Mouse (Mus musculus) midbrain, embryonic 12.5 days (tissue): ENCODE measurements around the gene Muc4. TPM values are rescaled to one million over a fixed set of nuclear protein-coding genes. Genes with fewer than 3 reads are reported as not detected.
A peak's percentile ranks its signal among the peaks of the same experiment; 100 is the strongest.

ENCODE experiments used
- ATAC-seq: fragments of 200-750 bp; cut with Nextera tagmentation; 2 replicates; pipeline ENCODE4 v1.8.0; 2017; ENCODE audit warnings: low read depth, moderate TSS enrichment, moderate library complexity; ENCODE audit not compliant: low FRiP score
- H3K27ac ChIP-seq: fragments of 300-500 bp; sonication (generic); replicated peaks from 2 replicates; pipeline ENCODE4 v1.5.1; 2016; ENCODE audit warnings: mild to moderate bottlenecking
- H3K27me3 ChIP-seq: fragments of 300-500 bp; sonication (generic); 2 replicates; pipeline ENCODE4 v1.6.1; 2016; ENCODE audit warnings: mild to moderate bottlenecking
- H3K36me3 ChIP-seq: fragments of 300-500 bp; sonication (generic); 2 replicates; pipeline ENCODE4 v1.6.1; 2016
- H3K4me1 ChIP-seq: fragments of 300-500 bp; sonication (generic); 2 replicates; pipeline ENCODE4 v1.6.1; 2016
- H3K4me2 ChIP-seq: fragments of 300-500 bp; sonication (generic); replicated peaks from 2 replicates; pipeline ENCODE4 v1.6.1; 2016; ENCODE audit warnings: mild to moderate bottlenecking, moderate library complexity
- H3K4me3 ChIP-seq: fragments of 300-500 bp; sonication (generic); 2 replicates; pipeline ENCODE4 v1.5.1; 2016; ENCODE audit warnings: mild to moderate bottlenecking
- H3K9ac ChIP-seq: fragments of 300-500 bp; sonication (generic); replicated peaks from 2 replicates; pipeline ENCODE4 v1.6.1; 2016; ENCODE audit warnings: mild to moderate bottlenecking, moderate library complexity
- H3K9me3 ChIP-seq: fragments of 300-500 bp; sonication (generic); 2 replicates; pipeline ENCODE4 v1.6.1; 2016; ENCODE audit warnings: mild to moderate bottlenecking
- WGBS: fragments of 180-500 bp; shearing (Covaris S2); methylation state at CpG from one replicate; pipeline ENCODE4 v1.1.7; 2016; 5-methylcytosine and 5-hydroxymethylcytosine counted together
- polyA plus RNA-seq: library from polyadenylated mRNA; unstranded; fragments of >200 nt; fragmentation: Nextera tagmentation; extraction: Ambion mirVana; gene quantifications from 2 replicates; pipeline ENCODE4 v1.2.1, GENCODE M21; 2016

The Muc4 gene
- polyA plus RNA-seq, 1 experiment from 2014 or later = 0.03 TPM

GRCm38 (mm10) chr16:32707824-32708456 is 27.7 kb upstream of the Muc4 start:
- Histone ChIP-seq H3K9ac (no peak overlapping the region), H3K4me3 (no peak overlapping the region), H3K27me3 (no peaks in the 10 kb centered on the region), H3K9me3 (no peaks in the 10 kb centered on the region), H3K36me3 (no peaks in the 10 kb centered on the region), H3K4me1 (no peaks in the 10 kb centered on the region), H3K27ac (no peak overlapping the region), H3K4me2 (no peak overlapping the region)
- ATAC-seq = no peak
- WGBS = 73% methylated on average over 9 of the region's 9 CpGs

DNA sequence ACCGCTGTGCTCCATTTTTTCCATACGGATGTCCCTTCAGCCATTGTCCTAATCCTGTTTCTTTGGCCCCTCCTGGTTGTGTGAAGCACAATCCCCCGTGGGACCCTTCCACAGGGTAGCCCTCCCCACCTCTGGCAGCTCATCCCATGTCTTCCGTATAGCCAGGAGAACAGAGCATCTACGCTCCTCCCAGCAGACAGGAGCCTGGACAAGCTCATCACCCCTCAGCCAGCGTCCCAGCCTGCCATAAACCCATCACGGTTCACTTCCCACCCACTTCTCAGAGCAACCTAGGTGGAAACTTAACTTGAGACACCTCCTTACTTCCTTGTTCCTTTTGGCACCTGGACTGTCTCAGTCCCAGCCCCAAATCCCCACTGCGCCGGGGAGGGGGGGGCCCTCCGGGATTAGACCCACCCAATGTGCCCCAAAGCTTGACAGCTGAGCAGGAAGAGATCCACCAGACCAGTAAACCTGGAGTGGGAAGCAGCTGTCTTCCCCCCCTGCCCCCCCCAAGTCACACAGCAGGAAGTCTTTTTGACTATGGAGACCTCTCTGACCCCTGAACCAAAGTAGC is 27.1 kb upstream of the Muc4 start:
- no peak overlapping the region for H3K4me3 ChIP-seq
- no peak overlapping the region for H3K4me2 ChIP-seq
- WGBS = 80% methylated on average over 10 of the region's 10 CpGs
- H3K9ac ChIP-seq = no peak overlapping the region
- no peak for ATAC-seq
- H3K27ac ChIP-seq = no peak overlapping the region
- no peaks in the 10 kb centered on the region for H3K27me3 ChIP-seq
- H3K4me1 ChIP-seq = no peaks in the 10 kb centered on the region
- no peaks in the 10 kb centered on the region for H3K9me3 ChIP-seq
- no peaks in the 10 kb centered on the region for H3K36me3 ChIP-seq

- Histone ChIP-seq H3K9ac (no peak overlapping the region), H3K4me1 (no peaks in the 10 kb centered on the region), H3K36me3 (no peaks in the 10 kb centered on the region), H3K9me3 (no peaks in the 10 kb centered on the region), H3K4me2 (no peak overlapping the region), H3K4me3 (no peak overlapping the region), H3K27ac (no peak overlapping the region), H3K27me3 (no peaks in the 10 kb centered on the region)
- 90% methylated on average over 8 of the region's 8 CpGs for WGBS
- no peak for ATAC-seq
Observed at GRCm38 (mm10) chr16:32709116-32709515, 26.6 kb upstream of the Muc4 start.

DNA sequence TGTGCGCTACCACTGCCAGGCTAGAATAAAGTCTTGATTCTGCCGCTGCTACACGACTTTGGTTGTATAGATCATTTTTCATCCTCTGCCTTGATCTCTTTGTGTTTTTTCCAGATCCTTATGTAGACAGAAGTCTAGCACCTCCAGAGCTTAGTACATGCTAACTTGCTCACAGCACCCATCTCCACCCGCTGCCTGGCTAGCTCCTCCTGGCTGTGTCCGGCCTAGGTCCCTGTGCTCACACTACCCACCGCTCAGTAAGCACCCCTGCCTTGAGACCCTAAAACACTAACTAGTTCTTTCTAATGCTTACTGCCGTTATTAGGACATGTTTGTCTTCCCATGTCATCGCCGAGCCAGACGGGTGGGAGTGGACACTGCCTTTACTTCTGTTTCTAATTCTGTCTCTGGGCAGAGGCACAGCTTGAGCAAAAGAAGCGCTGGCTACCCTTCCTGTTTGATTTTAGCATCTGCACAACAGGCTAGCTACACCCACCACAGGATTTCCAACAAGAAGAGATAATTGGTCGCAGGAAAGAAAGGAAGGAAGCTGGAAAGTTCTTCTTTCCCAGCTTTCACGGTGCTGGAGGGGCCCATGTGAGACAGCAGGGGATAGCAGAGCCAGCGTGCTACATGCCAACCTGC is 25.1 kb upstream of the Muc4 start:
- Histone ChIP-seq H3K4me3 (no peak overlapping the region), H3K27ac (no peak overlapping the region), H3K27me3 (no peaks in the 10 kb centered on the region; the same call in 1 of the 2 replicates), H3K4me1 (no peaks in the 10 kb centered on the region), H3K36me3 (no peaks in the 10 kb centered on the region), H3K9ac (no peak overlapping the region), H3K9me3 (no peaks in the 10 kb centered on the region), H3K4me2 (no peak overlapping the region)
- no peak for ATAC-seq
- WGBS = 82% methylated on average over 14 of the region's 14 CpGs

DNA sequence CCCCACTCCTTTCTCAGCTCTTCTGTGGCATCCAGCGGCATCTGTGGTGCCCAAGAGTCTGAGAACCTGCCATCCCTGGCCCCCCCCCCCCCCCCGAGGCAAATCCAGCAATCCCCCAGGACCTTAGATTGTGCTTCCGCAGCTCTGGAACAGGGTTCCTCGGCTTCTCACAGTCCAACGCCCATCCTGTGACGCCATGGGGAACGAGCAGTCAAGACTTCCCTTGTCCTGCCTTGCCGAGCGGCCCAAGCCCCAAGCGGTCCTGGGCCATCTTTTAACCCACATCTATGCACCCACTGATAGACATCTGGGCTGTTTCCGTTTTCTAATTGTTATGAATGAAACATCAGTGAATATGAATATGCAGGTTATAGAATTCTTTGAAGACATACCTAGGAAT is 23.5 kb upstream of the Muc4 start:
- WGBS = 88% methylated on average over 11 of the region's 11 CpGs
- Histone ChIP-seq H3K36me3 (no peaks in the 10 kb centered on the region), H3K9ac (no peak overlapping the region), H3K4me3 (no peak overlapping the region), H3K27me3 (no peaks in the 10 kb centered on the region; the same call in 1 of the 2 replicates), H3K27ac (no peak overlapping the region), H3K4me1 (no peaks in the 10 kb centered on the region), H3K4me2 (no peak overlapping the region), H3K9me3 (no peaks in the 10 kb centered on the region)
- no peak for ATAC-seq

GRCm38 (mm10) chr16:32713556-32713955 is 22.1 kb upstream of the Muc4 start:
- H3K4me1 ChIP-seq = no peaks in the 10 kb centered on the region
- H3K4me3 ChIP-seq = no peak overlapping the region
- ATAC-seq = no peak
- H3K9me3 ChIP-seq = no peaks in the 10 kb centered on the region
- H3K9ac ChIP-seq = no peak overlapping the region
- H3K36me3 ChIP-seq = no peaks in the 10 kb centered on the region
- no peak overlapping the region for H3K4me2 ChIP-seq
- no peak overlapping the region for H3K27ac ChIP-seq
- 77% methylated on average over 6 of the region's 6 CpGs for whole genome bisulfite sequencing
- no peaks in the 10 kb centered on the region; the same call in 1 of the 2 replicates for H3K27me3 ChIP-seq

DNA sequence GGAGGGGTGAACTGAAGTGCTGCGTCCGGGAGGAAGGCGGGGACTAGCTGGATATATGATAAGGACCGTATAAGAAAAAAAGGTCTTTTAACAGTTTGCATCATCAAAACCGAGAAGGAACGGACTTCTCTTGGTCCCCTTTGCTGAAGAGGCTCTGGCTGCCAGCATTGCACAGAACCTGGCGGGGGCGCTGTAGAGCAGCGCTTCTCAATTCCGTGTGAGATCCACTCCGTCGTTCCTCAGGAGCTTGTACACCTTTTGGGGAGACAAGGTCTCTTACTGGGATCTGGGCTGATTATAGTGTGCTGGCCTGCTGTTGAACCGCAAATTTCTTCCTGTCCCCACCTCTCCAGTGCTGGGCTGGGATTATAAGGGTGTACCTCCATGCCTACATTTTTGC is 20.3 kb upstream of the Muc4 start:
- Histone ChIP-seq H3K27ac (no peak overlapping the region), H3K27me3 (no peaks in the 10 kb centered on the region; the same call in 1 of the 2 replicates), H3K4me2 (0 out of 2 replicates have a peak overlapping the region, but pooled peaks have one; percentile 21), H3K4me3 (no peak overlapping the region), H3K9ac (no peak overlapping the region), H3K36me3 (no peaks in the 10 kb centered on the region), H3K9me3 (no peaks in the 10 kb centered on the region), H3K4me1 (no peaks in the 10 kb centered on the region)
- 34% methylated on average over 13 of the region's 13 CpGs for WGBS
- ATAC-seq = no peak

GRCm38 (mm10) chr16:32723163-32723562 is 12.5 kb upstream of the Muc4 start:
- Histone ChIP-seq H3K4me2 (no peak overlapping the region), H3K36me3 (no peaks in the 10 kb centered on the region), H3K27me3 (no peaks in the 10 kb centered on the region), H3K9me3 (no peaks in the 10 kb centered on the region), H3K9ac (no peak overlapping the region), H3K4me1 (no peaks in the 10 kb centered on the region), H3K4me3 (no peak overlapping the region), H3K27ac (no peak overlapping the region)
- no peak for ATAC-seq
- WGBS = 91% methylated on average over 7 of the region's 7 CpGs

DNA sequence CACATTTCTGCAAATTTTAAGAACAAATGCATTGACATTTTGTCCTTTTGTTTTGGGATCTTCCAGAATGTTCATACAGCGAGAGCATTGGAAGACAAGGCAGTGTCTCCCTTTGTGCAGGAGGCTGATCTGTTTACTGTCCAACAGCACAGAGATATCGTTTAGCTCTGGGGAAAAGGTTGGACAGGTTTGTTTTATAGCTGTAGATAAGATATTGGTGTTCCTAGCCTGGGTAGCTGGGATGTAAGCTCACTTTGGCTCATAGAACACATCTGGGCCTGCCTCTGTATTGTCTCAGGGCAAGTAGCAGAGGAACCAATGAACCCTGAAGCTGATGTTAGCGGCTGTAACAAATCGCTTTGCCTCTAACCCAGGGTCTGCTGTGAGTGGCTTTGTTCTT is 11.9 kb upstream of the Muc4 start:
- WGBS = 85% methylated on average over 4 of the region's 4 CpGs
- H3K36me3 ChIP-seq = no peaks in the 10 kb centered on the region
- H3K9ac ChIP-seq = no peak overlapping the region
- no peak overlapping the region for H3K27ac ChIP-seq
- no peak for ATAC-seq
- H3K4me1 ChIP-seq = no peaks in the 10 kb centered on the region
- no peak overlapping the region for H3K4me3 ChIP-seq
- no peak overlapping the region for H3K4me2 ChIP-seq
- no peaks in the 10 kb centered on the region for H3K9me3 ChIP-seq
- no peaks in the 10 kb centered on the region for H3K27me3 ChIP-seq

DNA sequence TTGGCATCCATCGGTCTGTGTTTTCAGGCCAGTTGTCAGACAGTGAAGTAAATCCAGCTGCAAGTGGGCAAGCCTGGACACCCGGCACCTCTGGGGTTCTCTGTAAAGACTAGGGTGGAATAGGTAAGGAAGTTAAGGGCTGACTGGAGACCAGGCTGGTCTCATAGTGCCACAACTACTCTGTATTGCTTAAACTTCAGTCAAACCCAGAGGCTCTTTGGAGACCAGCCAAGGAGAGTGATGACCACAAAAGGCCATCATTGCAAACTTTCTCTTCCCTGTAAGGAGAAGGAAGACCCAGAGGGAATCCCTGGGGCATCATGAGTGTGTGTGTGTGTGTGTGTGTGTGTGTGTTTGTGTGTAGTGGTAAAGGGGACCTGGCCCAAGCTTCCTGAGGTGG is 11.4 kb upstream of the Muc4 start:
- Histone ChIP-seq H3K4me2 (no peak overlapping the region), H3K9me3 (no peaks in the 10 kb centered on the region), H3K4me3 (no peak overlapping the region), H3K36me3 (no peaks in the 10 kb centered on the region), H3K27me3 (no peaks in the 10 kb centered on the region), H3K9ac (no peak overlapping the region), H3K27ac (no peak overlapping the region), H3K4me1 (no peaks in the 10 kb centered on the region)
- no peak for ATAC-seq
- WGBS = 92% methylated on average over 2 of the region's 2 CpGs

DNA sequence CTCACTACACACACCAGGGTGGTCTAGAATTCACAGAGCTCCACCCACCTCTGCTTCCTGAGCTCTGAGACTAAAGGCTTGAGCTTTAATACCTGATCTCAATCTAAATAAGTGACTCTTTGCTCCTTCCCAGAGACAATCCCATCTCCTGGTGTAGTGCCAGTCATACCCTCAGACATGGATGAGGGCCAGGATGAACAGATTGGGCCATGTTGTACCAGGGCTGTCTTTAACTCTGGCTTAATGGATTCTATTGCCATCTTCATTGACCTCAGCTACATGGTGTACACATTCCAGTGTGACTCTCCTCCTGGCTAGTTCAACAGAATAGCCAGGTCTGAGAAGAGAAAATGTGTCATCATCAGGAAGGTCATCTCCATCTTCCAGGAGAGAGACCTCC is 9.2 kb upstream of the Muc4 start:
- H3K4me3 ChIP-seq = no peak overlapping the region
- H3K36me3 ChIP-seq = no peaks in the 10 kb centered on the region
- no peaks in the 10 kb centered on the region for H3K9me3 ChIP-seq
- H3K9ac ChIP-seq = no peak overlapping the region
- H3K4me2 ChIP-seq = no peak overlapping the region
- H3K27ac ChIP-seq = no peak overlapping the region
- no peaks in the 10 kb centered on the region for H3K27me3 ChIP-seq
- ATAC-seq = no peak
- H3K4me1 ChIP-seq = no peaks in the 10 kb centered on the region

DNA sequence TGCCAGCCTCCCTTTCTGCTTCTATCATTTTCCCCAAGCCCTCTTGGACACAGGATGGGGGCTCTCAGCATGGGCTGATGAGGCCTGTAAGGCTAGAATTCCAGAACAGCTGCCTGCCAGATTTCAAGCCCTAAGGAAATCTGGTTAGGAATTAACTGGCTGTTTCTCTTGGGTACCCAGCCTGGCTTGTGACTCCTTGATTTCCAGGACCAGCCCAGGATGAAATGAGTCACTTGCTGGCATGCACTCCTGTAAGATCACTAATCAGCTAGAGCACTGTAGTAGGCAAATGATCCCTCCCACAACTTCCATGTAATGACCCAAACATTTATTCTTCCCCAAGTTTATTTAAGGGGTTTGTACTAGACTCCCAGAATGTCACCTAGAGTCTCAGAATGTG is 7.4 kb upstream of the Muc4 start:
- Histone ChIP-seq H3K27ac (no peak overlapping the region), H3K4me3 (no peak overlapping the region), H3K9me3 (no peaks in the 10 kb centered on the region), H3K27me3 (no peaks in the 10 kb centered on the region), H3K36me3 (no peaks in the 10 kb centered on the region), H3K4me1 (no peaks in the 10 kb centered on the region), H3K4me2 (no peak overlapping the region), H3K9ac (no peak overlapping the region)
- ATAC-seq = no peak
